Mouse (Mus musculus) forebrain, embryonic 13.5 days (tissue): Measurements from ENCODE around the gene Slc10a1. TPM values are rescaled to one million over a fixed set of nuclear protein-coding genes. Genes with fewer than 3 reads are reported as not detected.

ENCODE experiments used
- ATAC-seq: fragments of 200-750 bp; cut with Nextera tagmentation; 2 replicates; pipeline ENCODE4 v1.8.0; 2017
- H3K27ac ChIP-seq: fragments of 300-500 bp; sonication (generic); 2 replicates; pipeline ENCODE4 v1.5.1; 2015; ENCODE audit warnings: inconsistent platforms, mild to moderate bottlenecking, moderate library complexity
- H3K27me3 ChIP-seq: fragments of 300-500 bp; sonication (generic); 2 replicates; pipeline ENCODE4 v1.6.1; 2015; ENCODE audit warnings: mild to moderate bottlenecking, inconsistent platforms
- H3K36me3 ChIP-seq: fragments of 300-500 bp; sonication (generic); 2 replicates; pipeline ENCODE4 v1.6.1; 2015; ENCODE audit warnings: mild to moderate bottlenecking, inconsistent platforms; ENCODE audit not compliant: poor library complexity, severe bottlenecking
- H3K4me1 ChIP-seq: fragments of 300-500 bp; sonication (generic); 2 replicates; pipeline ENCODE4 v1.6.1; 2015; ENCODE audit warnings: inconsistent platforms
- H3K4me2 ChIP-seq: fragments of 300-500 bp; sonication (generic); 2 replicates; pipeline ENCODE4 v1.6.1; 2015; ENCODE audit warnings: inconsistent platforms, mild to moderate bottlenecking, moderate library complexity
- H3K4me3 ChIP-seq: fragments of 300-500 bp; sonication (generic); 2 replicates; pipeline ENCODE4 v1.5.1; 2015; ENCODE audit warnings: mild to moderate bottlenecking, inconsistent platforms
- H3K9ac ChIP-seq: fragments of 300-500 bp; sonication (generic); 2 replicates; pipeline ENCODE4 v1.6.1; 2015; ENCODE audit warnings: mild to moderate bottlenecking, inconsistent platforms
- H3K9me3 ChIP-seq: fragments of 300-500 bp; sonication (generic); replicated peaks from 2 replicates; pipeline ENCODE4 v1.6.1; 2016; ENCODE audit warnings: inconsistent platforms
- WGBS: fragments of 180-500 bp; shearing (Covaris S2); methylation state at CpG from one replicate; pipeline ENCODE4 v1.1.7; 2015; 5-methylcytosine and 5-hydroxymethylcytosine counted together
- polyA plus RNA-seq: library from polyadenylated mRNA; unstranded; fragments of >200 nt; fragmentation: Nextera tagmentation; extraction: Ambion mirVana; gene quantifications from 2 replicates; pipeline ENCODE4 v1.2.1, GENCODE M21; 2015

Gene Slc10a1
- polyA plus RNA-seq, 1 experiment from 2014 or later = 0.54 TPM

DNA sequence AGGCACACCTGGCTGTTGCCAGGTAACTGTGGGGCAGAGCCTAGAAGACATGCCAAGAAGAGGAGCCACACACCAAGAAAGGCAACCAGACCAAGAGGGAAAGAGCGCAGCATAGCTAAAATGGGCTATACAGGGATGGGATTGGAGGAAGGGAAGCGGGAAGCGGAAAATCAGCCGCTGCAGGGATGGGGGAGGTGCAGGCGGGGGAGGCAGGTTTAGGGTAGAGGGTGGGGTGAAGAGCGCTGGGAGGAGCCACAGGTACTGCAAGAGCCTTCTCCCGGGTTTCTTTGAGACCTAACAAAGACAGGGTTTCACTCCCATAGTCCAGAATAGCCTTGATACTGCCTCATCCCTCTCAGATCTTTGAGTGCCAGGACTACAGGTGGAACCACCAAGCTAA lies 45.6 kb downstream of the Slc10a1 start:
- Histone ChIP-seq H3K9me3 (no peaks in the 10 kb centered on the region), H3K4me2 (0 out of 2 replicates have a peak overlapping the region, but pooled peaks have one; percentile 25), H3K36me3 (no peaks in the 10 kb centered on the region), H3K27ac (no peak overlapping the region), H3K9ac (no peak overlapping the region), H3K27me3 (no peaks in the 10 kb centered on the region), H3K4me3 (no peak overlapping the region), H3K4me1 (no peaks in the 10 kb centered on the region)
- ATAC-seq = no peak
- WGBS = 11% methylated on average over 7 of the region's 7 CpGs

DNA sequence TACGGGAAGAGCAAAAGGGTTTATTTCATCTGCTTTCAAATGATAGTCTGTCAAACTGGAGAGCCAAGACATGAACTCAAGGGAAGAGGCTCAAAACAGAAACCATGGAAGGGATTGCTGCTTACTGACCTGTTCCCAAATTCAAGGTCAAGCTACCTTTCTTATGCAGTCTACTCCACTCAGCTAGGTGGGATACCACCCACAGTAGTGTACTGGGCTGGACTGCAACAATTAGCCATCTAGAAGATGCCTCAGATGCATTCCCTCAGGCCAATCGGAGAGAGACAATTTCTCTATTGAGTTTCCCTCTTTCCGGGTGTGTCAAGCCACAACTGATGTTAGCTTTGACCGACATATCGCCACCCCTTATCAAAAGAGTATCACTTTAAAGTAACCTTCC lies 47.2 kb downstream of the Slc10a1 start:
- Histone ChIP-seq H3K9me3 (no peaks in the 10 kb centered on the region), H3K36me3 (no peaks in the 10 kb centered on the region), H3K4me3 (no peak overlapping the region), H3K4me1 (no peaks in the 10 kb centered on the region), H3K4me2 (no peak overlapping the region), H3K27me3 (no peaks in the 10 kb centered on the region), H3K27ac (no peak overlapping the region), H3K9ac (no peak overlapping the region)
- 93% methylated on average over 5 of the region's 5 CpGs for WGBS
- no peak for ATAC-seq

DNA sequence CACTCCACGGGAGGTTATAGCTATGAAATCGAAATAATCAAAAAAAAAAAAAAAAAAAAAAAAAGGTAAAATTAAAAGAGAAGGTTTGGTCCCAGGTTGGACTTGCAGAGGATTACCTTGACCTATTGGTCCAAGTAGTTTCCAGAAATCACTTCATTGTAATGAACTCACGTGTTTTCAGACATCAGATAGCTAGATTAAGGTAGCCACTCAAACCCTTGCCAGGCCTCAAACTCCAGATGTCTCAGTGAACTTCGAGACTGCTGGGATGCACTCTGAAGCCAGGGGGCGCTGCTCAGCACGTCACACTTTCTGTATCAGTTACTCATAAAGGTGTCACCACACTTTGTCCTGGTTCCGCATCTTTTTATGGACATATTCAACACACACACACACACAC lies 50.7 kb downstream of the Slc10a1 start:
- H3K27me3 ChIP-seq = no peaks in the 10 kb centered on the region
- ATAC-seq = no peak
- H3K4me1 ChIP-seq = no peaks in the 10 kb centered on the region
- H3K4me3 ChIP-seq = no peak overlapping the region
- no peak overlapping the region for H3K4me2 ChIP-seq
- no peaks in the 10 kb centered on the region for H3K36me3 ChIP-seq
- H3K9me3 ChIP-seq = no peaks in the 10 kb centered on the region
- no peak overlapping the region for H3K9ac ChIP-seq
- 58% methylated on average over 7 of the region's 7 CpGs for WGBS
- no peak overlapping the region for H3K27ac ChIP-seq

DNA sequence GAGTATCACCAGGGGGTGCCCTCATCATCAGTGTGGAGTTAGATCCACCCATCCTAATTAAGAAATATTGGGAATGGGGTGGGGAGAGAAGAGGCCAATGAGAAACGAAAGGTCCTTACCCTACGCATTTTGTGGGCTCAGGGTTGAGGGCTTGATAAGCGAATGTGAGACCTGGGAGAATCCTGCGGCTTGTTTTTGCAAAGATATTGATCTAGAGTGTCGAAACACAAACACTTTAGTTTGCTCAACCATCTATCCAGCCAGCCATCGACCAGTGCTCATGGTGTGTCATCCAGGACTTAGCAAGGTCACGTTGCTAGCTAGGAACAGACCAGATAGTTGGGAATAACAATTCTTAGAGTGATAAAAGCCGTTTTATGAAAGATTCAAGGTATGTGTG lies 58.9 kb downstream of the Slc10a1 start:
- Histone ChIP-seq H3K36me3 (no peaks in the 10 kb centered on the region), H3K4me2 (no peak overlapping the region), H3K27me3 (no peaks in the 10 kb centered on the region), H3K9ac (no peak overlapping the region), H3K4me1 (no peaks in the 10 kb centered on the region), H3K27ac (no peak overlapping the region), H3K4me3 (no peak overlapping the region), H3K9me3 (no peaks in the 10 kb centered on the region)
- WGBS = 93% methylated on average over 8 of the region's 8 CpGs
- no peak for ATAC-seq

Other genes with a start within 250 kb of the Slc10a1 start
- gene Ccdc177, start 208.0 kb downstream of the Slc10a1 start, polyA plus RNA-seq = 4.6 and 4.7 TPM in 2 replicates
- gene Susd6, start 178.2 kb downstream of the Slc10a1 start, polyA plus RNA-seq = 13.8 and 14.0 TPM in 2 replicates
- gene Srsf5, start 23.2 kb downstream of the Slc10a1 start, polyA plus RNA-seq = 528 and 549 TPM in 2 replicates
- 6.4 and 7.3 TPM in 2 replicates for gene Smoc1, start 58.1 kb upstream of the Slc10a1 start, polyA plus RNA-seq